Mouse (Mus musculus) stomach, embryonic 15.5 days (tissue): ENCODE data around the gene Naaladl1. TPM values are rescaled to one million over a fixed set of nuclear protein-coding genes. Genes with fewer than 3 reads are reported as not detected.
A peak's percentile ranks its signal among the peaks of the same experiment; 100 is the strongest.
"Not testable (repeated sequence)": the region's sequence is repeated elsewhere in the genome, so short reads cannot be mapped to it uniquely, and the experiment has no call there.

ENCODE experiments used
- ATAC-seq: fragments of 200-750 bp; cut with Nextera tagmentation; 2 replicates; pipeline ENCODE4 v1.8.0; 2017; ENCODE audit warnings: low read depth, moderate number of reproducible peaks, moderate TSS enrichment; ENCODE audit not compliant: insufficient read depth, low FRiP score
- H3K27ac ChIP-seq: fragments of 300-500 bp; sonication (generic); 2 replicates; pipeline ENCODE4 v1.5.1; 2015; ENCODE audit warnings: mild to moderate bottlenecking, inconsistent platforms
- H3K27me3 ChIP-seq: fragments of 300-500 bp; sonication (generic); replicated peaks from 2 replicates; pipeline ENCODE4 v1.6.1; 2015; ENCODE audit warnings: inconsistent platforms
- H3K36me3 ChIP-seq: fragments of 300-500 bp; sonication (generic); 2 replicates; pipeline ENCODE4 v1.6.1; 2015; ENCODE audit warnings: inconsistent platforms
- H3K4me1 ChIP-seq: fragments of 300-500 bp; sonication (generic); 2 replicates; pipeline ENCODE4 v1.6.1; 2015; ENCODE audit warnings: inconsistent platforms
- H3K4me2 ChIP-seq: fragments of 300-500 bp; sonication (generic); 2 replicates; pipeline ENCODE4 v1.6.1; 2015; ENCODE audit warnings: mild to moderate bottlenecking, inconsistent platforms
- H3K4me3 ChIP-seq: fragments of 300-500 bp; sonication (generic); replicated peaks from 2 replicates; pipeline ENCODE4 v1.5.1; 2015; ENCODE audit warnings: inconsistent platforms
- H3K9ac ChIP-seq: fragments of 300-500 bp; sonication (generic); 2 replicates; pipeline ENCODE4 v1.6.1; 2015; ENCODE audit warnings: inconsistent platforms
- H3K9me3 ChIP-seq: fragments of 300-500 bp; sonication (generic); 2 replicates; pipeline ENCODE4 v1.6.1; 2016; ENCODE audit warnings: inconsistent platforms
- WGBS: fragments of 180-500 bp; shearing (Covaris S2); methylation state at CpG from one replicate; pipeline ENCODE4 v1.1.7; 2015; 5-methylcytosine and 5-hydroxymethylcytosine counted together
- polyA plus RNA-seq: library from polyadenylated mRNA; unstranded; fragments of >200 nt; fragmentation: Nextera tagmentation; extraction: Ambion mirVana; gene quantifications from 2 replicates; pipeline ENCODE4 v1.2.1, GENCODE M21; 2015

Naaladl1 gene
- polyA plus RNA-seq, 1 experiment from 2014 or later, result 5.9 TPM

DNA sequence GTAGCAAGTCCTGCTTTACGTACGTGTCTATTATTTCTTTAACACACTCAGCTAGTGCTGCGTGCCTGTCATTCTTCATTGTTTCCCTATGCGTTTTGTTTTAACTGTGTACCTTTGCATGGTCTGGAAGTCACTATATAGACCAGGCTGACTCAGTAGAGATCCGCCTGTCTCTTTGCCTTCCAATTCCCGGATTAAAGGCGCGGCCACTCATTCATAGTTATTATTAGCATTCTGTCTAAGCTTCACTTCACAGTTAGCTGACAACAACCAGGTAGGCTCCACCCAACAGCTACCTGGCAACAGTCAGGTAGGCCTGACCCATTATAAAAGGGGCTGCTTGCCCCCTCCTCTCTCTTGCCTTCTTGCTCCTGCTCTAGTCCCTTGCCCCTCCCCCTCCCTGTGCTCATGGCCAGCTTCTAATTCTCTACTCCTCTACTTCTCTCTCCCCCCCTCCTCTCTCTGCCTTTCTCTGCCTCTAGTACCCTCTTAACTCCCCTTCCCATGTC is 13.1 kb downstream of the Naaladl1 start:
- 1% methylated on average over 8 of the region's 8 CpGs for WGBS
- 0 out of 2 replicates have a peak, but pooled peaks have one; percentile 6 for ATAC-seq
- H3K27ac ChIP-seq, result peak overlapping the region; percentile 99
- peak overlapping the region; percentile 27; the same call in 1 of the 2 replicates for H3K9ac ChIP-seq
- H3K27me3 ChIP-seq, result no peaks in the 10 kb centered on the region
- no peaks in the 10 kb centered on the region for H3K9me3 ChIP-seq
- peaks cover 27% of the 10 kb centered on the region for H3K36me3 ChIP-seq
- peak overlapping the region; percentile 85 for H3K4me3 ChIP-seq
- peak overlapping the region; percentile 80 for H3K4me2 ChIP-seq
- H3K4me1 ChIP-seq, result peaks cover 21% of the 10 kb centered on the region

DNA sequence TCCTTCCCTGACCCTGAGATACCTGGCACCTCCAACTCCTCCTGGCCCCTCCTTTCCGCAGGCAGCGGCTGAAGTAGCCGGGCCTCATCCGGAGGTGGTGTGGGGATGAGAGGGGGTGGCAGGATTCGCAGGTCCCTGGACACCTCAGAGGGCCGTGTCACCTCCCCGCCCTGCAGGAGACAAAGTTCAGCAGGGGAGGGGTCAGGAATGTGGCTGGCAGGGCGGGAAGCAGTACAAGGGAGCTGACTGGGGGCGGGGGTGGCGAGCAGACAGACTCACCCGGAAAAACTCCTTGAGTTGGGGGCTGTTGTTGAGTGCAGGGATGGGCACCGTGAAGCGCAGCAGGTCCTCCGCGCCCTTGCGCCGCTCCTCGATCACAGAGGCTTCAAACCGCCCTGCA is 16.2 kb downstream of the Naaladl1 start:
- Histone ChIP-seq H3K9ac (no peak overlapping the region), H3K27ac (no peak overlapping the region), H3K4me1 (peaks cover 14% of the 10 kb centered on the region), H3K27me3 (no peaks in the 10 kb centered on the region), H3K36me3 (no peaks in the 10 kb centered on the region; the same call in 1 of the 2 replicates), H3K9me3 (no peaks in the 10 kb centered on the region), H3K4me2 (no peak overlapping the region), H3K4me3 (no peak overlapping the region)
- no peak for ATAC-seq
- 31% methylated on average over 19 of the region's 19 CpGs for WGBS

DNA sequence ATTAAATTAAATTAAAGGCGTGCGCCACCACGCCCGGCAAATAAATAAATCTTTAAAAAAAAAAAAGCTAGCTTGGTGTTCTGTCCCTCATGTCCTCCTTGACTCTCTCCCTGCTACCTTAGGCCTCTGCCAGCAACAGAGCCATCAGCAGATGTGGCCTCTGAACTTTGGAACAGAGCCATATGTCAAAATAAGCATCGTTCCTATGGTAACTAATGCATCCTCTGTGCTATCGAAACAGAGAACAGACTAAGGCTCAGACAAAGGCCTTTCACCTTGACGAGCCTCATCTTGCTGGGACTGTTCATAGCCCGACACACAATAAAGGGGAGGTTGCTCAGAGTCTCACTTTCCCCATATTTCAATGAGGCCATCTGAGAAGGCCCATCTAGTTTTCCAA is 17.7 kb downstream of the Naaladl1 start:
- no peak overlapping the region for H3K9ac ChIP-seq
- no peaks in the 10 kb centered on the region; the same call in 1 of the 2 replicates for H3K36me3 ChIP-seq
- no peaks in the 10 kb centered on the region for H3K9me3 ChIP-seq
- no peak overlapping the region for H3K27ac ChIP-seq
- peaks cover 6% of the 10 kb centered on the region; the same call in 1 of the 2 replicates for H3K4me1 ChIP-seq
- H3K4me2 ChIP-seq, result no peak overlapping the region
- WGBS, result 49% methylated on average over 8 of the region's 8 CpGs
- H3K4me3 ChIP-seq, result no peak overlapping the region
- ATAC-seq, result no peak
- H3K27me3 ChIP-seq, result no peaks in the 10 kb centered on the region

DNA sequence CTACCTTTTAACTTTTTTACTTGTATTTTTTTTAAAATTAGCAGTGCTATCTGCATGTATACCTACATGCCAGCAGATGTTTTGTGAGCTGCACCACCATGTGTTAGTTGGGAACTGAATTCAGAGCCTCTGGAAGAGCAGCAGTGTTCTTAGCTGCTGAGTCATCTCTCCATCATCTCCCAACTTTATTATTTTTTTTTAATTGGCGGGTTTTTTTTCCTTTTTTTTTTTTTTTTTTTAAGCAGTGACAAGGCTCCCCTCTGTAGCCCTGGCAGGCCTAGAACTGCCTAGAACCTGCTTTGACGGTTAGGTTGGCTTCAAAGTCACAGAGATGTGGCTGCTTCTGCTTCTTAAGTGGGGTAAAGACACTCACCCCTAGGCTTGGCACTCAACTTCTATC is 19.3 kb downstream of the Naaladl1 start:
- no peaks in the 10 kb centered on the region for H3K9me3 ChIP-seq
- 72% methylated on average over 2 of the region's 2 CpGs for WGBS
- no peak overlapping the region for H3K4me3 ChIP-seq
- no peaks in the 10 kb centered on the region; the same call in 1 of the 2 replicates for H3K36me3 ChIP-seq
- ATAC-seq, result no peak
- H3K4me2 ChIP-seq, result no peak overlapping the region
- no peak overlapping the region for H3K27ac ChIP-seq
- H3K27me3 ChIP-seq, result no peaks in the 10 kb centered on the region
- no peak overlapping the region for H3K9ac ChIP-seq
- no peaks in the 10 kb centered on the region for H3K4me1 ChIP-seq

DNA sequence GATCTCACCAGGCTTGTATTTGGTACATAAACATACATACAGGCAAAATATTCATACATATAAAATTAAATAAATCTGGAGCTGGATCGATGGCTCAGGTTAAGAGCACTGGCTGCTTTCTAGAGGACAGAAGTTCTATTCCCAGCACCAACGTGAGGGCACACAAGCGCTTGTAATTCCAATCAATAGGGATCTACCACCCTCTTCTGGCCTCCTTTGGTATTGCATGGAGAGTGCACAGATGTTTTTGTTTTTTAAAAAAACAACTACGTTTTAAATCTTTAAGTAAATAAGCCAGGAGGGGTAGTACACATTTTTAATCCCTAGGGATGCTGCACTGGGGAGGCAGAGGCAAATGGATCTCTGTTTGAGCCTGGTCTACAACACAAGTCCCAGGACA is 20.7 kb downstream of the Naaladl1 start:
- Histone ChIP-seq H3K27me3 (no peaks in the 10 kb centered on the region), H3K9me3 (no peaks in the 10 kb centered on the region), H3K4me3 (no peak overlapping the region), H3K9ac (no peak overlapping the region), H3K4me1 (no peaks in the 10 kb centered on the region), H3K36me3 (no peaks in the 10 kb centered on the region; the same call in 1 of the 2 replicates), H3K4me2 (no peak overlapping the region), H3K27ac (no peak overlapping the region)
- no peak for ATAC-seq
- 24% methylated on average over 4 of the region's 4 CpGs for WGBS

DNA sequence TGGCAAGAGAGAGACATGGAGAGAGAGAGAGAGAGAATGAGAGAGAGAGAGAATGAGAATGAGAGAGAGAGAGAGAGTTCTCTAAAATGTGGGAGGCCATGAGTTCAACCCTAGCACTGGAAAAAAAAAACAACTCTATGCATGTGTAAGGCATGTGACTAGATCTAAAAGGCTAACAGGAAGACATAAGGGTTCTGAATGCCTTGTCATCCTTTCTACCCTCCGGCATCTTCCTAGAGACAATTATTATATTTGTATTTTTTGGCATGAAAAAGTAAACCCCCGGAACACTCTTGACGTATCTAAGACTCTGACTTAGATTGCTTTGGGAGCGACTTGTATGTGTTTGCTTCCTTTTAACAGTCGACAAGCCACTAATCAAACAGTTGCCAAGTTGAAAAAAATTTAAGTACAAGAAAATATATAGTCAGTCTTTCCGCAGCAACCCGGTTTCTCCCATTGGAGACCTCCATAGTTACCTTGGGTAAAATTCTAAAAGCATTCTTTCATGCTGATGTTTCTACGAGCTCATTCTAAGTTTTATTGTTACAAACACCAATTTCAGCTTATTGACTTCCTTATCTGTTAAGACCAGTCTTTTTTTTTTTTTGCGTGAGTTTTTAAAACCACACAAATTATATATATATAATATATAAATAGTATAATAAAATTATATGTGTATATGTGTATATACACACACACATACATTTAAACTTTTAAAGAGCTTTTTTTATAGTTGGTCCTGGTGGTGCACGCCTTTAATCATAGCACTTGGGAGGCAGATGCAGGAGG is 21.4 kb downstream of the Naaladl1 start:
- ATAC-seq, result no peak
- peak overlapping the region; percentile 67 for H3K4me3 ChIP-seq
- H3K9me3 ChIP-seq, result no peaks in the 10 kb centered on the region
- peak overlapping the region; percentile 95 for H3K27ac ChIP-seq
- H3K4me2 ChIP-seq, result peak overlapping the region; percentile 71
- no peaks in the 10 kb centered on the region for H3K4me1 ChIP-seq
- H3K27me3 ChIP-seq, result no peaks in the 10 kb centered on the region
- no peak overlapping the region for H3K9ac ChIP-seq
- no peaks in the 10 kb centered on the region; the same call in 1 of the 2 replicates for H3K36me3 ChIP-seq
- 68% methylated on average over 10 of the region's 10 CpGs for WGBS

DNA sequence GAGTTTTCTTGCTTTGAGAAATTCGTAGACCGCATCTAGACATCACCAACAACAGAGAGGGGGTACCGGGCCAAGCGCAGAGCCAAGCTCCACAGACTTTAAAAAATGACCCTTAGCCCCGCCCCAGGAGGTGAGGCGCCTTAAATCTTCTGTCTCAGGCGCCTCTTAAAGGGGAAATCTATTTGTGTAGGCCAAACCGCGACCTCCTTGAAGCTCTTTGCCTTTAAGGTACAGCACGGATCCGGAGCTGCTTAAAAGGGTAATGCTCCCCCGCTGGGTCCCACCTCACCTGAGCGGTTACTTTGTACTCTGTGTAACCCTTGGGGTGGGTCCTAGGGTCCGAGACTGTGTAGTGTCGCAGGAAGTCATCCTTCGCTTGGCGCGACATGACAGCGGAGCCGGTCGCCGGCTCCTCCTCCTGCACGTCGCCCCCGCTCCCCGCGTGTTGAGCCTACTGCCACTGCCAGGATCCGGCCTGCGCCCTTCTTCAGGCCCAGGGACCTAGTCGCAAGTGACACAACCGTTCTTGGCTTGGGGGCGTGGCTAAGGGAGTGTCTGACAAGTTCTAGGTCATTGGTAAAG is 22.3 kb downstream of the Naaladl1 start, which contains the start of gene Snx15:
Snx15 (minus strand) TSS at position 545 of the 582 bp plus-strand sequence.
- ATAC-seq, result peak; percentile 90
- H3K9me3 ChIP-seq, result no peaks in the 10 kb centered on the region
- under 1% methylated on average over 32 of the region's 32 CpGs for WGBS
- peak within 1 kb of the TSS; percentile 46 for H3K9ac ChIP-seq
- no peaks in the 10 kb centered on the region for H3K4me1 ChIP-seq
- H3K27me3 ChIP-seq, result no peaks in the 10 kb centered on the region
- no peaks in the 10 kb centered on the region for H3K36me3 ChIP-seq
- peak within 1 kb of the TSS; percentile 95 for H3K27ac ChIP-seq
- peak within 1 kb of the TSS; percentile 67 for H3K4me3 ChIP-seq
- H3K4me2 ChIP-seq, result peak within 1 kb of the TSS; percentile 71

DNA sequence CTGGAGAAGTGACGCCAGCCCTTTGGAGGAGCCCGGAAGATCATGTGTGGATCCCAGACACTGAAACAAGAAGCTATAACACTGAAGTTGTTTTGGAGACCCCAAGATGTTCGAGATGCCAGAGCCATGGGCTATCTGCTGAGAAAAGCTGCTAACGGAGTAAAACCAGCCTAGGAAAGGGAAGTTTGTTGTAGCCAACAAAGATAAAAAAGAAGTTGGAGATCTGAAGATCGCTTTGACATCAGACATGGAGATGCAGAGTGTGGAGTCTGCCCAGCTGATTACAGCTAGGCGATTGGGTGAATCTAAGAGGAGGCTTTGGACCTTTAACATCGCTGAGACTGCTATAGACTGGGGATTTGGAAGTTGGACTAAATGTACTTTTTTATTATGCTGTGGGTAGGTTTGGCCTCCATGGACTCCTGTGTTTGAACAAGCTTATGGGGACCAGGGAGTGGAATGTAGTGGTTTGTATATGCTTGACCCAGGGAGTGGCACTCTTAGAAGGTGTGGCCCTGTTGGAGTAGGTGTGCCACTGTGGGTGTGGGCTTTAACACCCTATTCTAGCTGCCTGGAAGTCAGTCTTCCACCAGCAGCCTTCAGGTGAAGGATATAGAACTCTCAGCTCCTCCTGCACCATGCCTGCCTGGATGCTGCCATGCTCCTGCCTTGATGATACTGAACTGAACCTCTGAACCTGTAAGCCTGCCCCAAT is 25.0 kb downstream of the Naaladl1 start:
- H3K27ac ChIP-seq, H3K36me3 ChIP-seq, H3K4me1 ChIP-seq, H3K9me3 ChIP-seq, ATAC-seq, H3K27me3 ChIP-seq, H3K4me3 ChIP-seq, H3K9ac ChIP-seq, H3K4me2 ChIP-seq: not testable (repeated sequence)
- WGBS, result 66% methylated on average over 7 of the region's 7 CpGs

DNA sequence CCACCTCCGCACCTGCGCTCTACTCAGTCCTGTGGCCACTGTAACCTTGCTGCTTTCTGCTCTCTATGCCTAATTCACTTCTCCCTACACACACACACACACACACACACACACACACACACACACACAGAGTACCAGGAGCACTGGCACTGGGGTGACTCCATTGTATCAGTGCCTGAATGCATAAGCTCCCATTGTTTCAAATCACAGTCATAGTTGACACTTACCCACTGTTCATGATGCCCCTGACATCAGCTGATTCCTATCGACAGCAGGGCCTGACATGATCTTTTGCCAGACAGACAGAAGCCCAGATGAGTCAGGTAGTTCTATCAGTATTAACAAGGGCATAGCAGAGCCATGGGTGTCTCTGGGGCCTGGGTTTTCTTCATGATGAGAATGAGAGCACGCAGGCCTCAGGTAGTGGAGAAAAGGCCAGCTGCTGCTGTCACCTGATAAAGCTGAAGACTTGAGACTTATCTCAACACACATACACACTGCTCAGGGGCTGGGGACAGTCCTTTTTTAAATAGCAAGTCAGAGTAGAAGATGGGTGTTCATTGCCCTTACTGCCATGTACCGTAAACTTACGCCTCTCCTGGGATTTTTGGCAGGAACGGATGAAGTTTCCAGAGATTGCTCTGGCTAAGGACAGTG is 26.7 kb downstream of the Naaladl1 start:
- peak; percentile 63 for ATAC-seq
- H3K4me1 ChIP-seq, result no peaks in the 10 kb centered on the region
- 82% methylated on average over 7 of the region's 7 CpGs for WGBS
- H3K4me3 ChIP-seq, result no peak overlapping the region
- no peaks in the 10 kb centered on the region for H3K9me3 ChIP-seq
- no peaks in the 10 kb centered on the region for H3K27me3 ChIP-seq
- H3K36me3 ChIP-seq, result peaks cover 5% of the 10 kb centered on the region; the same call in 1 of the 2 replicates
- H3K4me2 ChIP-seq, result no peak overlapping the region
- H3K9ac ChIP-seq, result no peak overlapping the region
- H3K27ac ChIP-seq, result no peak overlapping the region

DNA sequence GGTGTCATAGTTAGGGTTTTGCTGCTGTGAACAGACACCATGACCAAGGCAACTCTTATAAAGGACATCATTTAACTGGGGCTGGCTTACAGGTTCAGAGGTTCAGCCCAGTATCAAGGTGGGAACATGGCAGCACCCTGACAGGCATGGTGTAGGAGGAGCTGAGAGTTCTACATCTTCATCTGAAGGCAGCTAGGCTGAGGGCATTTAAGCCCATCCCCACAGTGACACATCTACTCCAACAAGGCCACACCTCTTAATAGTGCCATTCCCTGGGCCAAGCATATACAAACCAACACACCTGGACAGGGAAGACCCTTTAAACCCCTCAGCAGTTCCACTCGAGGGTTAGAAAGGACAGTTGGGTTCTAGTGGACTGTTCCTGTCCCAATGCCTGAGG is 27.6 kb downstream of the Naaladl1 start:
- not testable (repeated sequence) for H3K36me3 ChIP-seq, ATAC-seq, H3K9ac ChIP-seq, H3K9me3 ChIP-seq, H3K27ac ChIP-seq, H3K4me2 ChIP-seq, H3K4me1 ChIP-seq, H3K27me3 ChIP-seq, H3K4me3 ChIP-seq
- WGBS, result 52% methylated on average over 1 of the region's 1 CpGs

DNA sequence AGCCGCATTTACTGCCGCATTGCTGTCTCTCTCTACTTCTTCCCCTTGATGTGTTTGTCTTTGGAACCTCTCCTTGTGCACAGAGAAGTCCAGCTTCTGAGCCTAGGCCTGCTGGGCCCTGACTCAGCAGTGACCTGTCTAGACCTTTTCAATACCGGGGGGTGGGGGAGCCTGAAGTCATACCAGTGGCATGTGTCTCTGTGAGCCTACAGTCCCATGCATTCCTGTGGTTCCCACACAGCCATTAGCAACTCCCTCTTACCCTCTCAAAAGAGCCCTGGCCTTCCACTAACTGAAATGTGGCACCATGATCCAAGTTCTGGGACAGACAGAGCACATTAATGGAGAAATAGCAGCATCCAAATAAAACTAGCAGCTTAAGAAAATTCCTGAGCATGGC is 30.8 kb downstream of the Naaladl1 start:
- Histone ChIP-seq H3K4me3 (no peak overlapping the region), H3K9me3 (no peaks in the 10 kb centered on the region), H3K36me3 (peaks cover 5% of the 10 kb centered on the region; the same call in 1 of the 2 replicates), H3K9ac (no peak overlapping the region), H3K4me1 (peaks cover 7% of the 10 kb centered on the region), H3K27me3 (no peaks in the 10 kb centered on the region), H3K27ac (no peak overlapping the region), H3K4me2 (no peak overlapping the region)
- no peak for ATAC-seq
- 82% methylated on average over 3 of the region's 3 CpGs for WGBS
